Mouse (Mus musculus) kidney, adult 2 months (tissue): ENCODE results near the gene E130208F15Rik.
A peak's percentile ranks its signal among the peaks of the same experiment; 100 is the strongest.

Source experiments
- CTCF ChIP-seq: fragments of 200-500 bp; conservative IDR thresholded peaks from 2 replicates; pipeline ENCODE4 v1.5.1; 2011; ENCODE audit warnings: low read depth, mild to moderate bottlenecking, control low read depth, low read length, moderate library complexity, mixed read lengths; ENCODE audit not compliant: insufficient read depth, insufficient read length
- POLR2A ChIP-seq: fragments of 200-500 bp; IDR thresholded peaks from one replicate; pipeline ENCODE4 v1.6.1; 2011; ENCODE audit warnings: low read depth, low read length, control low read depth

- TF ChIP-seq CTCF = no peak
- TF ChIP-seq POLR2A = peak; percentile 89
These were observed 736 bp downstream of the E130208F15Rik start for GRCm38 (mm10) chr7:30322285-30322667.
